Mouse (Mus musculus) kidney, embryonic 16.5 days (tissue): Measurements from ENCODE around the gene 2210418O10Rik. TPM values are rescaled to one million over a fixed set of nuclear protein-coding genes. Genes with fewer than 3 reads are reported as not detected.
"Not testable (repeated sequence)": the region's sequence is repeated elsewhere in the genome, so short reads cannot be mapped to it uniquely, and the experiment has no call there.

Source experiments
- ATAC-seq: fragments of 200-750 bp; cut with Nextera tagmentation; 2 replicates; pipeline ENCODE4 v1.8.0; 2017; ENCODE audit warnings: moderate TSS enrichment; ENCODE audit not compliant: low FRiP score, low TSS enrichment
- H3K27ac ChIP-seq: fragments of 300-500 bp; sonication (generic); 2 replicates; pipeline ENCODE4 v1.5.1; 2014; ENCODE audit warnings: low read length
- H3K27me3 ChIP-seq: fragments of 300-500 bp; sonication (generic); 2 replicates; pipeline ENCODE4 v1.6.1; 2014; ENCODE audit warnings: low read length, control low read depth, mixed read lengths; ENCODE audit not compliant: insufficient read depth
- H3K36me3 ChIP-seq: fragments of 300-500 bp; sonication (generic); 2 replicates; pipeline ENCODE4 v1.6.1; 2014; ENCODE audit warnings: low read length, control low read depth, mixed read lengths; ENCODE audit not compliant: insufficient read depth
- H3K4me1 ChIP-seq: fragments of 300-500 bp; sonication (generic); 2 replicates; pipeline ENCODE4 v1.6.1; 2014; ENCODE audit warnings: low read length, control low read depth, mixed read lengths; ENCODE audit not compliant: insufficient read depth
- H3K4me2 ChIP-seq: fragments of 300-500 bp; sonication (generic); replicated peaks from 2 replicates; pipeline ENCODE4 v1.6.1; 2014; ENCODE audit warnings: low read depth, low read length
- H3K4me3 ChIP-seq: fragments of 300-500 bp; sonication (generic); 2 replicates; pipeline ENCODE4 v1.5.1; 2014; ENCODE audit warnings: mild to moderate bottlenecking, low read length
- H3K9ac ChIP-seq: fragments of 300-500 bp; sonication (generic); replicated peaks from 2 replicates; pipeline ENCODE4 v1.6.1; 2014; ENCODE audit warnings: low read length
- H3K9me3 ChIP-seq: fragments of 300-500 bp; sonication (generic); 2 replicates; pipeline ENCODE4 v1.6.1; 2016; ENCODE audit warnings: low read length, control low read depth
- WGBS: fragments of 180-500 bp; shearing (Covaris S2); extraction: QIAGEN DNeasy Blood & Tissue Kit; methylation state at CpG from one replicate; pipeline ENCODE4 v1.1.7; 2014; 5-methylcytosine and 5-hydroxymethylcytosine counted together
- polyA plus RNA-seq: library from polyadenylated mRNA; unstranded; fragments of >200 nt; fragmentation: Nextera tagmentation; extraction: Ambion mirVana; gene quantifications from 2 replicates; pipeline ENCODE4 v1.2.1, GENCODE M21; 2015

Gene 2210418O10Rik
- 9.3 and 18.4 TPM in 2 replicates for polyA plus RNA-seq

DNA sequence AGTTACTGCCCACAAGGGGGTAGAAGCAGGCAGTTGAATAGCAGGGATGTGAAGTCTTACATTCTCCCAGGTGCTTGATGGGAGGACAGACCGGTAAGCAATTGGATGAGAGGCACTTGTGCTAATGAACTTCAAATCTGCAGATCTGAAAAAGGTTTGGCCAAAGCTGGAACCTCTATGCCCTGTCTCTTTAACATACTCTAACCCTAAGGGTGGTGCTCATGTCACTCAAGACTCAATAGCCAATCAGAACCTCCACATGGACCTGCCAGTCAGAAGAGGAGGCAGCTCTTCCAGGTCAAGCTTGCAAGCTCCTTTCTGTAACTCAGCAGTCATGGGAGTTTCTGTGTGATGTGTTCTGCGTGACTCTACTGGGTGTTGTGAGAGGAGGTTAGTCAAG, at the start of gene 2210418O10Rik:
Gene 2210418O10Rik, plus strand, starts transcription at position 301 of the 400 bp plus-strand sequence.
- H3K9me3 ChIP-seq, H3K27ac ChIP-seq, H3K27me3 ChIP-seq, H3K36me3 ChIP-seq, H3K4me3 ChIP-seq, H3K4me2 ChIP-seq, ATAC-seq, H3K9ac ChIP-seq, H3K4me1 ChIP-seq: not testable (repeated sequence)
- WGBS, result no CpG with 5 or more reads among the region's 2 CpGs

DNA sequence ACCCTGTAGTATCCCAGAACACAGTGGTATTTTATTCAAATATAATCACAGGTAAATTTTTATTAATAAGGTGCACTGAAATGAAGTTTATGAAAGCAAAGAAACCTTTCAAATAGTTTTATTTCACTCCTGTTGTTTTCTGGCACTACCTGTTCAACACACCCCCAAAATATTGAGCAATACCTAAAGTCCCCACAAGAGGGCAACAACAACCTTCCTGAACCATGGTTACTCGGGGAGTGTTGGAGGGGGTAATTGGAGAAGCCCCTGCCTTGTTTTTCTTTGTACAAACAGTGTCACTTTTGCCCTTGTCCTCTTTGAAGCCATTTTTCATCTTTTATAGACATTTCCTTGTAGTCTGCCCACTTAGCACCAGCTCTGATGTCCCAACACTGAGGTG, 22.1 kb downstream of the 2210418O10Rik start:
- not testable (repeated sequence) for H3K9ac ChIP-seq, H3K4me3 ChIP-seq, H3K4me1 ChIP-seq, H3K4me2 ChIP-seq, H3K9me3 ChIP-seq, H3K27ac ChIP-seq, ATAC-seq, H3K36me3 ChIP-seq, H3K27me3 ChIP-seq
- no CpG with 5 or more reads among the region's 1 CpGs for WGBS

Other genes starting within 250 kb of the 2210418O10Rik start
- gene Gm2004, start 76.7 kb upstream of the 2210418O10Rik start, polyA plus RNA-seq, result 1.5 and 3.6 TPM in 2 replicates
- gene Gm11009, start 92.9 kb downstream of the 2210418O10Rik start, polyA plus RNA-seq, result not detected in 2 replicates
- gene Gm14435, start 197.0 kb downstream of the 2210418O10Rik start, polyA plus RNA-seq, result 10.2 and 14.3 TPM in 2 replicates